Mouse (Mus musculus): ENCODE measurements at regions not wholly inside any gene's neighbourhood (a gene's known extent, or its start where the extent isn't known, plus 50 kb on each side); places are given as distances from the start of the nearest gene placed in this dataset.

GRCm38 (mm10) chr7:69578958-69579810, 787.4 kb downstream of the Nr2f2 start:
- no peaks in the 10 kb centered on the region for H3K27me3 ChIP-seq (replicated peaks; ENCODE audit: control insufficient read depth, insufficient read depth, low read length)
- no peak overlapping the region for H3K4me3 ChIP-seq (ENCODE audit: low read depth, low read length)
- 66% methylated on average over 18 of the region's 18 CpGs for WGBS
- TF ChIP-seq CTCF (IDR thresholded peaks at IDR 0.05; ENCODE audit: low read depth), result no peak
- H3K4me1 ChIP-seq (replicated peaks; ENCODE audit: control insufficient read depth, insufficient read depth, low read length), result no peaks in the 10 kb centered on the region
- no peak overlapping the region for H3K4me2 ChIP-seq (replicated peaks; ENCODE audit: low read depth)
- no peak for ATAC-seq
- no peak overlapping the region for H3K9ac ChIP-seq (ENCODE audit: low read depth, low read length)
- H3K36me3 ChIP-seq (ENCODE audit: control insufficient read depth, insufficient read depth), result no peaks in the 10 kb centered on the region
- no peak overlapping the region for H3K27ac ChIP-seq (ENCODE audit: low read depth, low read length)
- no peaks in the 10 kb centered on the region for H3K9me3 ChIP-seq (ENCODE audit: control insufficient read depth)

GRCm38 (mm10) chr7:69577754-69578153, 788.8 kb downstream of the Nr2f2 start:
- 73% methylated on average over 6 of the region's 6 CpGs for WGBS
- H3K9me3 ChIP-seq (ENCODE audit: control insufficient read depth), result no peaks in the 10 kb centered on the region
- ATAC-seq, result no peak
- no peak overlapping the region for H3K9ac ChIP-seq (ENCODE audit: low read depth, low read length)
- H3K27me3 ChIP-seq (replicated peaks; ENCODE audit: control insufficient read depth, insufficient read depth, low read length), result no peaks in the 10 kb centered on the region
- H3K4me2 ChIP-seq (replicated peaks; ENCODE audit: low read depth), result no peak overlapping the region
- H3K4me1 ChIP-seq (replicated peaks; ENCODE audit: control insufficient read depth, insufficient read depth, low read length), result no peaks in the 10 kb centered on the region
- no peaks in the 10 kb centered on the region for H3K36me3 ChIP-seq (ENCODE audit: control insufficient read depth, insufficient read depth)
- no peak for TF ChIP-seq CTCF (IDR thresholded peaks at IDR 0.05; ENCODE audit: low read depth)
- H3K27ac ChIP-seq (ENCODE audit: low read depth, low read length), result no peak overlapping the region
- no peak overlapping the region for H3K4me3 ChIP-seq (ENCODE audit: low read depth, low read length)

- Histone ChIP-seq H3K9me3 (ENCODE audit: control insufficient read depth) (no peaks in the 10 kb centered on the region), H3K36me3 (ENCODE audit: control insufficient read depth, insufficient read depth) (no peaks in the 10 kb centered on the region), H3K27me3 (replicated peaks; ENCODE audit: control insufficient read depth, insufficient read depth, low read length) (no peaks in the 10 kb centered on the region), H3K4me2 (replicated peaks; ENCODE audit: low read depth) (no peak overlapping the region), H3K4me3 (ENCODE audit: low read depth, low read length) (no peak overlapping the region), H3K27ac (ENCODE audit: low read depth, low read length) (no peak overlapping the region), H3K9ac (ENCODE audit: low read depth, low read length) (no peak overlapping the region), H3K4me1 (replicated peaks; ENCODE audit: control insufficient read depth, insufficient read depth, low read length) (no peaks in the 10 kb centered on the region)
- 81% methylated on average over 6 of the region's 6 CpGs for WGBS
- no peak for ATAC-seq
- no peak for TF ChIP-seq CTCF (IDR thresholded peaks at IDR 0.05; ENCODE audit: low read depth)
These were observed 789.9 kb downstream of the Nr2f2 start for GRCm38 (mm10) chr7:69576596-69576995.

GRCm38 (mm10) chr7:69573730-69574129, 792.8 kb downstream of the Nr2f2 start:
- Histone ChIP-seq H3K9ac (ENCODE audit: low read depth, low read length) (no peak overlapping the region), H3K36me3 (ENCODE audit: control insufficient read depth, insufficient read depth) (no peaks in the 10 kb centered on the region), H3K27me3 (replicated peaks; ENCODE audit: control insufficient read depth, insufficient read depth, low read length) (no peaks in the 10 kb centered on the region), H3K4me2 (replicated peaks; ENCODE audit: low read depth) (no peak overlapping the region), H3K27ac (ENCODE audit: low read depth, low read length) (no peak overlapping the region), H3K4me1 (replicated peaks; ENCODE audit: control insufficient read depth, insufficient read depth, low read length) (no peaks in the 10 kb centered on the region), H3K4me3 (ENCODE audit: low read depth, low read length) (no peak overlapping the region), H3K9me3 (ENCODE audit: control insufficient read depth) (no peaks in the 10 kb centered on the region)
- WGBS, result 77% methylated on average over 5 of the region's 5 CpGs
- no peak for ATAC-seq
- TF ChIP-seq CTCF (IDR thresholded peaks at IDR 0.05; ENCODE audit: low read depth), result 0 out of 2 replicates have a peak, but pooled peaks have one; percentile 8

- no peak overlapping the region for H3K9ac ChIP-seq (ENCODE audit: low read depth, low read length)
- ATAC-seq, result no peak
- no peaks in the 10 kb centered on the region for H3K36me3 ChIP-seq (ENCODE audit: control insufficient read depth, insufficient read depth)
- H3K4me3 ChIP-seq (ENCODE audit: low read depth, low read length), result no peak overlapping the region
- H3K9me3 ChIP-seq (ENCODE audit: control insufficient read depth), result no peaks in the 10 kb centered on the region
- no peak overlapping the region for H3K27ac ChIP-seq (ENCODE audit: low read depth, low read length)
- no peaks in the 10 kb centered on the region for H3K4me1 ChIP-seq (replicated peaks; ENCODE audit: control insufficient read depth, insufficient read depth, low read length)
- TF ChIP-seq CTCF (IDR thresholded peaks at IDR 0.05; ENCODE audit: low read depth), result no peak
- 78% methylated on average over 7 of the region's 7 CpGs for WGBS
- no peaks in the 10 kb centered on the region for H3K27me3 ChIP-seq (replicated peaks; ENCODE audit: control insufficient read depth, insufficient read depth, low read length)
- H3K4me2 ChIP-seq (replicated peaks; ENCODE audit: low read depth), result no peak overlapping the region
These were observed 793.7 kb downstream of the Nr2f2 start for GRCm38 (mm10) chr7:69572626-69573394.

GRCm38 (mm10) chr7:69566949-69567348, 799.6 kb downstream of the Nr2f2 start:
- Histone ChIP-seq H3K27ac (ENCODE audit: low read depth, low read length) (no peak overlapping the region), H3K9me3 (ENCODE audit: control insufficient read depth) (no peaks in the 10 kb centered on the region), H3K36me3 (ENCODE audit: control insufficient read depth, insufficient read depth) (no peaks in the 10 kb centered on the region), H3K27me3 (replicated peaks; ENCODE audit: control insufficient read depth, insufficient read depth, low read length) (no peaks in the 10 kb centered on the region), H3K4me3 (ENCODE audit: low read depth, low read length) (no peak overlapping the region), H3K9ac (ENCODE audit: low read depth, low read length) (no peak overlapping the region), H3K4me1 (replicated peaks; ENCODE audit: control insufficient read depth, insufficient read depth, low read length) (no peaks in the 10 kb centered on the region), H3K4me2 (replicated peaks; ENCODE audit: low read depth) (no peak overlapping the region)
- WGBS, result 80% methylated on average over 4 of the region's 4 CpGs
- TF ChIP-seq CTCF (IDR thresholded peaks at IDR 0.05; ENCODE audit: low read depth), result no peak
- no peak for ATAC-seq

All from intestine, postnatal 0 days (tissue).